Mouse (Mus musculus): ENCODE results near the gene Furin.

Furin gene

GRCm38 (mm10) chr7:80427730-80428129, 22.5 kb upstream of the Furin start:
- no peak for DNase-seq (ENCODE audit: low spot score in 2 of 2)

- no peak for DNase-seq (ENCODE audit: low spot score in 2 of 2)
These were observed 21.1 kb upstream of the Furin start for GRCm38 (mm10) chr7:80426363-80426762.

GRCm38 (mm10) chr7:80424722-80425121, 19.5 kb upstream of the Furin start:
- no peak for DNase-seq (ENCODE audit: low spot score in 2 of 2)

GRCm38 (mm10) chr7:80422759-80423480, 17.7 kb upstream of the Furin start:
- DNase-seq (ENCODE audit: low spot score in 2 of 2), result peak in 1 of 2 experiments; percentile 16

- DNase-seq (ENCODE audit: low spot score in 2 of 2), result no peak
These were observed 16.3 kb upstream of the Furin start for GRCm38 (mm10) chr7:80421576-80421975.

GRCm38 (mm10) chr7:80420586-80420985, 15.3 kb upstream of the Furin start:
- DNase-seq (ENCODE audit: low spot score in 2 of 2), result no peak

- DNase-seq (ENCODE audit: low spot score in 2 of 2), result no peak
These were observed 14.0 kb upstream of the Furin start for GRCm38 (mm10) chr7:80419278-80419677.

- DNase-seq (ENCODE audit: low spot score in 2 of 2), result no peak
These were observed 12.8 kb upstream of the Furin start for GRCm38 (mm10) chr7:80418036-80418435.

- DNase-seq (ENCODE audit: low spot score in 2 of 2), result no peak
These were observed 12.4 kb upstream of the Furin start for GRCm38 (mm10) chr7:80417601-80418000.

GRCm38 (mm10) chr7:80416969-80417368, 11.7 kb upstream of the Furin start:
- DNase-seq (ENCODE audit: low spot score in 2 of 2), result no peak

- no peak for DNase-seq (ENCODE audit: low spot score in 2 of 2)
These were observed 9.1 kb upstream of the Furin start for GRCm38 (mm10) chr7:80414303-80414855.

- DNase-seq (ENCODE audit: low spot score in 2 of 2), result no peak
These were observed 8.5 kb upstream of the Furin start for GRCm38 (mm10) chr7:80413512-80414302.

- DNase-seq (ENCODE audit: low spot score in 2 of 2), result no peak
These were observed 7.5 kb upstream of the Furin start for GRCm38 (mm10) chr7:80412781-80413180.

GRCm38 (mm10) chr7:80412279-80412678, 7.0 kb upstream of the Furin start:
- peak; percentile 67 to 89 for DNase-seq (ENCODE audit: low spot score in 2 of 2)

- no peak for DNase-seq (ENCODE audit: low spot score in 2 of 2)
These were observed 5.1 kb upstream of the Furin start for GRCm38 (mm10) chr7:80410380-80410779.

GRCm38 (mm10) chr7:80407712-80408111, 2.5 kb upstream of the Furin start:
- DNase-seq (ENCODE audit: low spot score in 2 of 2), result no peak

GRCm38 (mm10) chr7:80406186-80406585, 950 bp upstream of the Furin start:
- no peak for DNase-seq (ENCODE audit: low spot score in 2 of 2)

- DNase-seq (ENCODE audit: low spot score in 2 of 2), result no peak
These were observed 938 bp downstream of the Furin start for GRCm38 (mm10) chr7:80404101-80404894.

GRCm38 (mm10) chr7:80403551-80403950, 1.7 kb downstream of the Furin start:
- peak in 1 of 2 experiments; percentile 50 for DNase-seq (ENCODE audit: low spot score in 2 of 2)

GRCm38 (mm10) chr7:80402651-80403321, 2.5 kb downstream of the Furin start:
- no peak for DNase-seq (ENCODE audit: low spot score in 2 of 2)

- DNase-seq (ENCODE audit: low spot score in 2 of 2), result no peak
These were observed 3.2 kb downstream of the Furin start for GRCm38 (mm10) chr7:80401860-80402641.
